Mouse (Mus musculus): Measurements from ENCODE around the gene Arl6ip6. TPM values are rescaled to one million over a fixed set of nuclear protein-coding genes. Genes with fewer than 3 reads are reported as not detected.

Arl6ip6 gene
- 34.2 and 39.9 TPM in 2 replicates for polyA plus RNA-seq (2014; fragmentation: Nextera tagmentation; extraction: Ambion mirVana)

GRCm38 (mm10) chr2:53191523-53192220 is at the start of gene Arl6ip6:
Arl6ip6 (plus strand) TSS chr2:53191726.
- Histone ChIP-seq H3K4me3 (replicated peaks; ENCODE audit: low read depth, low read length) (peak within 1 kb of the TSS; percentile 88), H3K9ac (replicated peaks; ENCODE audit: low read length) (peak within 1 kb of the TSS; percentile 84), H3K27me3 (ENCODE audit: control insufficient read depth, insufficient read depth, low read length) (no peaks in the 10 kb centered on the region), H3K4me2 (ENCODE audit: low read length) (peak within 1 kb of the TSS; percentile 64), H3K9me3 (ENCODE audit: control insufficient read depth, low read length) (no peaks in the 10 kb centered on the region), H3K27ac (replicated peaks; ENCODE audit: low read depth, low read length) (peak within 1 kb of the TSS; percentile 97), H3K4me1 (ENCODE audit: control insufficient read depth, insufficient read depth, low read length) (peaks cover 12% of the 10 kb centered on the region; the same call in 1 of the 2 replicates), H3K36me3 (ENCODE audit: control insufficient read depth, insufficient read depth, low read length) (peaks cover 29% of the 10 kb centered on the region)
- ATAC-seq (ENCODE audit: low FRiP score, low TSS enrichment) (peak; percentile 91), DNase-seq (peak; percentile 97)
- under 1% methylated on average over 77 of the region's 82 CpGs for WGBS

GRCm38 (mm10) chr2:53146852-53147251 is 44.7 kb upstream of the Arl6ip6 start:
- H3K36me3 ChIP-seq (ENCODE audit: control insufficient read depth, insufficient read depth, low read length), result peaks cover 61% of the 10 kb centered on the region
- no peak for ATAC-seq (ENCODE audit: low FRiP score, low TSS enrichment)

GRCm38 (mm10) chr2:53173966-53174365 is 17.6 kb upstream of the Arl6ip6 start:
- Histone ChIP-seq H3K4me3 (replicated peaks; ENCODE audit: low read depth, low read length) (no peak overlapping the region), H3K27ac (replicated peaks; ENCODE audit: low read depth, low read length) (no peak overlapping the region), H3K36me3 (ENCODE audit: control insufficient read depth, insufficient read depth, low read length) (peaks cover 30% of the 10 kb centered on the region), H3K4me1 (ENCODE audit: control insufficient read depth, insufficient read depth, low read length) (no peaks in the 10 kb centered on the region), H3K4me2 (ENCODE audit: low read length) (no peak overlapping the region), H3K9me3 (ENCODE audit: control insufficient read depth, low read length) (no peaks in the 10 kb centered on the region), H3K9ac (replicated peaks; ENCODE audit: low read length) (no peak overlapping the region), H3K27me3 (ENCODE audit: control insufficient read depth, insufficient read depth, low read length) (no peaks in the 10 kb centered on the region)
- no peak for DNase-seq
- ATAC-seq (ENCODE audit: low FRiP score, low TSS enrichment), result no peak

More at GRCm38 (mm10) chr2:53146852-53147251, 44.7 kb upstream of the Arl6ip6 start:
- H3K27ac ChIP-seq (replicated peaks; ENCODE audit: low read depth, low read length), result no peak overlapping the region
- no peak overlapping the region for H3K4me3 ChIP-seq (replicated peaks; ENCODE audit: low read depth, low read length)
- no peaks in the 10 kb centered on the region for H3K4me1 ChIP-seq (ENCODE audit: control insufficient read depth, insufficient read depth, low read length)
- no peaks in the 10 kb centered on the region for H3K27me3 ChIP-seq (ENCODE audit: control insufficient read depth, insufficient read depth, low read length)
- H3K9ac ChIP-seq (replicated peaks; ENCODE audit: low read length), result no peak overlapping the region
- H3K9me3 ChIP-seq (ENCODE audit: control insufficient read depth, low read length), result no peaks in the 10 kb centered on the region
- no peak overlapping the region for H3K4me2 ChIP-seq (ENCODE audit: low read length)
- no peak for DNase-seq

- Histone ChIP-seq H3K9me3 (ENCODE audit: control insufficient read depth, low read length) (no peaks in the 10 kb centered on the region), H3K4me1 (ENCODE audit: control insufficient read depth, insufficient read depth, low read length) (no peaks in the 10 kb centered on the region), H3K36me3 (ENCODE audit: control insufficient read depth, insufficient read depth, low read length) (peaks cover 22% of the 10 kb centered on the region), H3K9ac (replicated peaks; ENCODE audit: low read length) (no peak overlapping the region), H3K27me3 (ENCODE audit: control insufficient read depth, insufficient read depth, low read length) (no peaks in the 10 kb centered on the region), H3K4me2 (ENCODE audit: low read length) (no peak overlapping the region), H3K4me3 (replicated peaks; ENCODE audit: low read depth, low read length) (no peak overlapping the region), H3K27ac (replicated peaks; ENCODE audit: low read depth, low read length) (no peak overlapping the region)
- ATAC-seq (ENCODE audit: low FRiP score, low TSS enrichment) (no peak), DNase-seq (no peak)
- 76% methylated on average over 3 of the region's 3 CpGs for WGBS
Measured at GRCm38 (mm10) chr2:53178966-53179365, 12.6 kb upstream of the Arl6ip6 start.

GRCm38 (mm10) chr2:53179876-53180275 is 11.7 kb upstream of the Arl6ip6 start:
- no peaks in the 10 kb centered on the region for H3K4me1 ChIP-seq (ENCODE audit: control insufficient read depth, insufficient read depth, low read length)
- peaks cover 13% of the 10 kb centered on the region for H3K36me3 ChIP-seq (ENCODE audit: control insufficient read depth, insufficient read depth, low read length)
- H3K27ac ChIP-seq (replicated peaks; ENCODE audit: low read depth, low read length), result no peak overlapping the region
- H3K4me2 ChIP-seq (ENCODE audit: low read length), result no peak overlapping the region
- DNase-seq, result no peak
- H3K9me3 ChIP-seq (ENCODE audit: control insufficient read depth, low read length), result no peaks in the 10 kb centered on the region
- no peak overlapping the region for H3K4me3 ChIP-seq (replicated peaks; ENCODE audit: low read depth, low read length)
- ATAC-seq (ENCODE audit: low FRiP score, low TSS enrichment), result no peak
- no peaks in the 10 kb centered on the region for H3K27me3 ChIP-seq (ENCODE audit: control insufficient read depth, insufficient read depth, low read length)
- no peak overlapping the region for H3K9ac ChIP-seq (replicated peaks; ENCODE audit: low read length)

GRCm38 (mm10) chr2:53189811-53190210 is 1.7 kb upstream of the Arl6ip6 start:
- ATAC-seq (ENCODE audit: low FRiP score, low TSS enrichment) (no peak), DNase-seq (no peak)
- Histone ChIP-seq H3K9ac (replicated peaks; ENCODE audit: low read length) (no peak overlapping the region), H3K4me1 (ENCODE audit: control insufficient read depth, insufficient read depth, low read length) (peaks cover 12% of the 10 kb centered on the region; the same call in 1 of the 2 replicates), H3K4me2 (ENCODE audit: low read length) (peak overlapping the region; percentile 64), H3K4me3 (replicated peaks; ENCODE audit: low read depth, low read length) (peak overlapping the region; percentile 88), H3K36me3 (ENCODE audit: control insufficient read depth, insufficient read depth, low read length) (peaks cover 23% of the 10 kb centered on the region; the same call in 1 of the 2 replicates), H3K27me3 (ENCODE audit: control insufficient read depth, insufficient read depth, low read length) (no peaks in the 10 kb centered on the region), H3K9me3 (ENCODE audit: control insufficient read depth, low read length) (no peaks in the 10 kb centered on the region), H3K27ac (replicated peaks; ENCODE audit: low read depth, low read length) (no peak overlapping the region)
- WGBS, result 75% methylated on average over 3 of the region's 3 CpGs

- ATAC-seq (ENCODE audit: low FRiP score, low TSS enrichment) (peak; percentile 97), DNase-seq (peak; percentile 99)
- H3K4me1 ChIP-seq (ENCODE audit: control insufficient read depth, insufficient read depth, low read length), result peaks cover 12% of the 10 kb centered on the region; the same call in 1 of the 2 replicates
- H3K36me3 ChIP-seq (ENCODE audit: control insufficient read depth, insufficient read depth, low read length), result peaks cover 31% of the 10 kb centered on the region
- peak within 1 kb of the TSS; percentile 64 for H3K4me2 ChIP-seq (ENCODE audit: low read length)
- H3K9ac ChIP-seq (replicated peaks; ENCODE audit: low read length), result peak within 1 kb of the TSS; percentile 84
- H3K4me3 ChIP-seq (replicated peaks; ENCODE audit: low read depth, low read length), result peak within 1 kb of the TSS; percentile 88
- H3K27ac ChIP-seq (replicated peaks; ENCODE audit: low read depth, low read length), result peak within 1 kb of the TSS; percentile 97
- no peaks in the 10 kb centered on the region for H3K27me3 ChIP-seq (ENCODE audit: control insufficient read depth, insufficient read depth, low read length)
- H3K9me3 ChIP-seq (ENCODE audit: control insufficient read depth, low read length), result no peaks in the 10 kb centered on the region
- under 1% methylated on average over 53 of the region's 53 CpGs for WGBS
Measured at GRCm38 (mm10) chr2:53190684-53191511, 628 bp upstream of the Arl6ip6 start, which contains the start of gene Prpf40a. Prpf40a (minus strand) TSS chr2:53191284.

GRCm38 (mm10) chr2:53192386-53192785 is 860 bp downstream of the Arl6ip6 start:
- peak overlapping the region; percentile 88 for H3K4me3 ChIP-seq (replicated peaks; ENCODE audit: low read depth, low read length)
- H3K9me3 ChIP-seq (ENCODE audit: control insufficient read depth, low read length), result no peaks in the 10 kb centered on the region
- no peak for ATAC-seq (ENCODE audit: low FRiP score, low TSS enrichment)
- H3K27me3 ChIP-seq (ENCODE audit: control insufficient read depth, insufficient read depth, low read length), result no peaks in the 10 kb centered on the region
- peak overlapping the region; percentile 75 for H3K9ac ChIP-seq (replicated peaks; ENCODE audit: low read length)
- DNase-seq, result peak; percentile 59
- H3K27ac ChIP-seq (replicated peaks; ENCODE audit: low read depth, low read length), result peak overlapping the region; percentile 97
- peak overlapping the region; percentile 60 for H3K4me2 ChIP-seq (ENCODE audit: low read length)
- H3K36me3 ChIP-seq (ENCODE audit: control insufficient read depth, insufficient read depth, low read length), result peaks cover 31% of the 10 kb centered on the region
- H3K4me1 ChIP-seq (ENCODE audit: control insufficient read depth, insufficient read depth, low read length), result peaks cover 12% of the 10 kb centered on the region; the same call in 1 of the 2 replicates
- under 1% methylated on average over 20 of the region's 20 CpGs for WGBS

Measured in midbrain, embryonic 14.5 days (tissue).